Mouse (Mus musculus): ENCODE results near the gene Ankrd28. TPM values are rescaled to one million over a fixed set of nuclear protein-coding genes. Genes with fewer than 3 reads are reported as not detected.
A peak's percentile ranks its signal among the peaks of the same experiment; 100 is the strongest.
"Not testable (repeated sequence)": the region's sequence is repeated elsewhere in the genome, so short reads cannot be mapped to it uniquely, and the experiment has no call there.

Gene Ankrd28
- polyA plus RNA-seq, 1 experiment from 2014 or later: 11.7 TPM

- Histone ChIP-seq H3K9ac (no peak overlapping the region), H3K27me3 (ENCODE audit: insufficient read depth, low read length) (no peaks in the 10 kb centered on the region), H3K9me3 (ENCODE audit: low read depth, low read length) (no peaks in the 10 kb centered on the region), H3K36me3 (ENCODE audit: insufficient read depth) (no peaks in the 10 kb centered on the region), H3K4me2 (peak overlapping the region; percentile 45), H3K4me3 (ENCODE audit: low read depth, low read length) (no peak overlapping the region), H3K4me1 (ENCODE audit: insufficient read depth) (0 out of 2 replicates have a peak, but pooled peaks cover 5% of the 10 kb centered on the region), H3K27ac (ENCODE audit: low read depth) (peak overlapping the region; percentile 68)
- no peak for TF ChIP-seq CTCF (IDR thresholded peaks at IDR 0.05; ENCODE audit: low read depth)
- WGBS: 78% methylated on average over 11 of the region's 11 CpGs
- no peak for DNase-seq
- ATAC-seq (ENCODE audit: insufficient read depth): no peak
These were observed 49.8 kb downstream of the Ankrd28 start for GRCm38 (mm10) chr14:31780412-31781233.

- no peak for TF ChIP-seq CTCF (IDR thresholded peaks at IDR 0.05; ENCODE audit: low read depth)
- Histone ChIP-seq H3K4me3 (ENCODE audit: low read depth, low read length) (no peak overlapping the region), H3K9ac (no peak overlapping the region), H3K4me1 (ENCODE audit: insufficient read depth) (no peaks in the 10 kb centered on the region), H3K4me2 (no peak overlapping the region), H3K36me3 (ENCODE audit: insufficient read depth) (no peaks in the 10 kb centered on the region), H3K9me3 (ENCODE audit: low read depth, low read length) (no peaks in the 10 kb centered on the region), H3K27ac (ENCODE audit: low read depth) (no peak overlapping the region), H3K27me3 (ENCODE audit: insufficient read depth, low read length) (no peaks in the 10 kb centered on the region)
- DNase-seq (no peak), ATAC-seq (ENCODE audit: insufficient read depth) (no peak)
- 83% methylated on average over 4 of the region's 4 CpGs for WGBS
These were observed 56.9 kb downstream of the Ankrd28 start for GRCm38 (mm10) chr14:31773518-31773917.

- Histone ChIP-seq H3K36me3 (ENCODE audit: insufficient read depth) (no peaks in the 10 kb centered on the region), H3K4me3 (ENCODE audit: low read depth, low read length) (no peak overlapping the region), H3K4me1 (ENCODE audit: insufficient read depth) (no peaks in the 10 kb centered on the region), H3K9me3 (ENCODE audit: low read depth, low read length) (no peaks in the 10 kb centered on the region), H3K9ac (no peak overlapping the region), H3K27ac (ENCODE audit: low read depth) (no peak overlapping the region), H3K4me2 (no peak overlapping the region), H3K27me3 (ENCODE audit: insufficient read depth, low read length) (no peaks in the 10 kb centered on the region)
- DNase-seq (peak; percentile 32), ATAC-seq (ENCODE audit: insufficient read depth) (no peak)
- no peak for TF ChIP-seq CTCF (IDR thresholded peaks at IDR 0.05; ENCODE audit: low read depth)
These were observed 58.2 kb downstream of the Ankrd28 start for GRCm38 (mm10) chr14:31772251-31772650.

GRCm38 (mm10) chr14:31768531-31768930 is 61.9 kb downstream of the Ankrd28 start:
- DNase-seq: no peak
- no peak overlapping the region for H3K4me3 ChIP-seq (ENCODE audit: low read depth, low read length)
- no peak for ATAC-seq (ENCODE audit: insufficient read depth)
- no peak overlapping the region for H3K9ac ChIP-seq
- TF ChIP-seq CTCF (IDR thresholded peaks at IDR 0.05; ENCODE audit: low read depth): no peak
- no peaks in the 10 kb centered on the region for H3K27me3 ChIP-seq (ENCODE audit: insufficient read depth, low read length)
- H3K4me1 ChIP-seq (ENCODE audit: insufficient read depth): no peaks in the 10 kb centered on the region
- 76% methylated on average over 3 of the region's 3 CpGs for WGBS
- no peak overlapping the region for H3K4me2 ChIP-seq
- no peaks in the 10 kb centered on the region for H3K9me3 ChIP-seq (ENCODE audit: low read depth, low read length)
- no peak overlapping the region for H3K27ac ChIP-seq (ENCODE audit: low read depth)
- no peaks in the 10 kb centered on the region for H3K36me3 ChIP-seq (ENCODE audit: insufficient read depth)

- Histone ChIP-seq H3K4me2 (no peak overlapping the region), H3K9ac (no peak overlapping the region), H3K27ac (ENCODE audit: low read depth) (no peak overlapping the region), H3K4me3 (ENCODE audit: low read depth, low read length) (no peak overlapping the region), H3K4me1 (ENCODE audit: insufficient read depth) (no peaks in the 10 kb centered on the region), H3K9me3 (ENCODE audit: low read depth, low read length) (no peaks in the 10 kb centered on the region), H3K36me3 (ENCODE audit: insufficient read depth) (0 out of 2 replicates have a peak, but pooled peaks cover 18% of the 10 kb centered on the region), H3K27me3 (ENCODE audit: insufficient read depth, low read length) (no peaks in the 10 kb centered on the region)
- no peak for ATAC-seq (ENCODE audit: insufficient read depth)
- TF ChIP-seq CTCF (IDR thresholded peaks at IDR 0.05; ENCODE audit: low read depth): no peak
- DNase-seq: no peak
- WGBS: 80% methylated on average over 2 of the region's 2 CpGs
These were observed 66.4 kb downstream of the Ankrd28 start for GRCm38 (mm10) chr14:31764083-31764482.

- ATAC-seq (ENCODE audit: insufficient read depth) (no peak), DNase-seq (no peak)
- Histone ChIP-seq H3K36me3 (ENCODE audit: insufficient read depth) (0 out of 2 replicates have a peak, but pooled peaks cover 18% of the 10 kb centered on the region), H3K4me3 (ENCODE audit: low read depth, low read length) (no peak overlapping the region), H3K27ac (ENCODE audit: low read depth) (no peak overlapping the region), H3K9me3 (ENCODE audit: low read depth, low read length) (no peaks in the 10 kb centered on the region), H3K4me2 (no peak overlapping the region), H3K27me3 (ENCODE audit: insufficient read depth, low read length) (no peaks in the 10 kb centered on the region), H3K9ac (no peak overlapping the region), H3K4me1 (ENCODE audit: insufficient read depth) (no peaks in the 10 kb centered on the region)
- no peak for TF ChIP-seq CTCF (IDR thresholded peaks at IDR 0.05; ENCODE audit: low read depth)
- WGBS: 83% methylated on average over 7 of the region's 7 CpGs
These were observed 68.7 kb downstream of the Ankrd28 start for GRCm38 (mm10) chr14:31761727-31762126.

- Histone ChIP-seq H3K9me3 (ENCODE audit: low read depth, low read length) (no peaks in the 10 kb centered on the region), H3K4me3 (ENCODE audit: low read depth, low read length) (no peak overlapping the region), H3K27ac (ENCODE audit: low read depth) (no peak overlapping the region), H3K4me1 (ENCODE audit: insufficient read depth) (no peaks in the 10 kb centered on the region), H3K9ac (no peak overlapping the region), H3K27me3 (ENCODE audit: insufficient read depth, low read length) (no peaks in the 10 kb centered on the region), H3K4me2 (no peak overlapping the region), H3K36me3 (ENCODE audit: insufficient read depth) (peaks cover 28% of the 10 kb centered on the region)
- ATAC-seq (ENCODE audit: insufficient read depth): no peak
- DNase-seq: no peak
- TF ChIP-seq CTCF (IDR thresholded peaks at IDR 0.05; ENCODE audit: low read depth): no peak
- 53% methylated on average over 2 of the region's 2 CpGs for WGBS
These were observed 71.3 kb downstream of the Ankrd28 start for GRCm38 (mm10) chr14:31759195-31759594.

GRCm38 (mm10) chr14:31758410-31758809 is 72.0 kb downstream of the Ankrd28 start:
- H3K36me3 ChIP-seq (ENCODE audit: insufficient read depth): peaks cover 29% of the 10 kb centered on the region
- not testable (repeated sequence) for H3K9me3 ChIP-seq (ENCODE audit: low read depth, low read length); H3K4me3 ChIP-seq (ENCODE audit: low read depth, low read length); H3K27ac ChIP-seq (ENCODE audit: low read depth); H3K4me1 ChIP-seq (ENCODE audit: insufficient read depth); ATAC-seq (ENCODE audit: insufficient read depth); H3K4me2 ChIP-seq; H3K27me3 ChIP-seq (ENCODE audit: insufficient read depth, low read length); H3K9ac ChIP-seq; DNase-seq
- 92% methylated on average over 3 of the region's 3 CpGs for WGBS

Data from lung, embryonic 14.5 days (tissue).